Mouse (Mus musculus): Measurements from ENCODE around the gene Fat1. TPM values are rescaled to one million over a fixed set of nuclear protein-coding genes. Genes with fewer than 3 reads are reported as not detected.

Gene Fat1
- total and polyA plus RNA-seq, 2 experiments from 2014 or later, result 10.5 to 89.5 TPM

DNA sequence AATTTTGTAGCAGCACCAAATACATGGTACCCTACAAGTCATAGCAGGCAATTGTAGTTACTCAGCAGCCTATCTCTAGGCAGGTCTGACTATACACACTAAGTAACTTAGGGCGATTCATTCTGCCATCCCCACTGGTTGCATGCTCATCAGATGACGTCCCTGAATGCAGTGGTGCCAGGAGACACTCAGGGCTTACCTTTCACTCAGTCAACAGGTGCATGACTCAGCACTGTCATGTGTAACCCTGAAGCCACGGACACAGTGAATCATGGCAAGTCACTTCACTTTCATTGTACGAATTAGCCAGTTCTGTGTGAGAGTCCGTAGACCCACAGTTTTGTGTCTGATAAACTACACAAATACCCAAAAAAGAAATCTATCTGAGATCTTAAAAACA lies 10.3 kb upstream of the Fat1 start:
- Histone ChIP-seq H3K27me3 (ENCODE audit: insufficient read depth, low read length) (no peaks in the 10 kb centered on the region), H3K4me1 (ENCODE audit: insufficient read depth, low read length) (no peaks in the 10 kb centered on the region), H3K36me3 (ENCODE audit: insufficient read depth, low read length) (no peaks in the 10 kb centered on the region), H3K9me3 (ENCODE audit: low read length) (peaks cover 2% of the 10 kb centered on the region; the same call in 1 of the 2 replicates), H3K27ac (no peak overlapping the region), H3K9ac (replicated peaks; ENCODE audit: low read length) (no peak overlapping the region), H3K4me3 (ENCODE audit: low read length) (no peak overlapping the region), H3K4me2 (ENCODE audit: low read depth, low read length) (no peak overlapping the region)
- TF ChIP-seq CTCF (IDR thresholded peaks at IDR 0.05; ENCODE audit: low read depth), result no peak
- ATAC-seq, result no peak
- 93% methylated on average over 5 of the region's 5 CpGs for WGBS
- no peak for DNase-seq (ENCODE audit: low spot score)

DNA sequence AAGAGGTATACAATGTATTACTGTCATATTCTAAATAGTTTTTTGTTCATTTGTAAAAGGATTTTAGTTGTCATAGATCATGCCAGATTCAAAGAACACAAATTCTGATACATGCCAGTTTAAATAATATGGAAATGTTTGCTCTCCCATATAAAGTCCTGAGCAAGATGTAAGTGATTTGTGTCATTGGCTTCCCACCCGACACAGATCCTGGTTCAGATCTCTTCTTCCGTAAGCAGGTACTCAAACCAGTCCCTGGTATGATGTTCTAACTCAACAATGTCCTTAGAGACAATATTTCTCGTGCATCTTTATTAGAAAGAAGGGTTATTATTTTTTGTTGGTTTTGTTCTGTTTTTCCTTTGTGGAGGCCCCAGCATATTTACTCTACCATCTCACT lies 5.2 kb upstream of the Fat1 start:
- no peak for DNase-seq (ENCODE audit: low spot score)
- no peak for TF ChIP-seq CTCF (IDR thresholded peaks at IDR 0.05; ENCODE audit: low read depth)
- ATAC-seq, result no peak
- Histone ChIP-seq H3K4me1 (ENCODE audit: insufficient read depth, low read length) (no peaks in the 10 kb centered on the region), H3K4me3 (ENCODE audit: low read length) (no peak overlapping the region), H3K9me3 (ENCODE audit: low read length) (peaks cover 2% of the 10 kb centered on the region; the same call in 1 of the 2 replicates), H3K9ac (replicated peaks; ENCODE audit: low read length) (no peak overlapping the region), H3K27me3 (ENCODE audit: insufficient read depth, low read length) (no peaks in the 10 kb centered on the region), H3K36me3 (ENCODE audit: insufficient read depth, low read length) (no peaks in the 10 kb centered on the region), H3K4me2 (ENCODE audit: low read depth, low read length) (no peak overlapping the region), H3K27ac (no peak overlapping the region)
- 88% methylated on average over 3 of the region's 3 CpGs for WGBS

DNA sequence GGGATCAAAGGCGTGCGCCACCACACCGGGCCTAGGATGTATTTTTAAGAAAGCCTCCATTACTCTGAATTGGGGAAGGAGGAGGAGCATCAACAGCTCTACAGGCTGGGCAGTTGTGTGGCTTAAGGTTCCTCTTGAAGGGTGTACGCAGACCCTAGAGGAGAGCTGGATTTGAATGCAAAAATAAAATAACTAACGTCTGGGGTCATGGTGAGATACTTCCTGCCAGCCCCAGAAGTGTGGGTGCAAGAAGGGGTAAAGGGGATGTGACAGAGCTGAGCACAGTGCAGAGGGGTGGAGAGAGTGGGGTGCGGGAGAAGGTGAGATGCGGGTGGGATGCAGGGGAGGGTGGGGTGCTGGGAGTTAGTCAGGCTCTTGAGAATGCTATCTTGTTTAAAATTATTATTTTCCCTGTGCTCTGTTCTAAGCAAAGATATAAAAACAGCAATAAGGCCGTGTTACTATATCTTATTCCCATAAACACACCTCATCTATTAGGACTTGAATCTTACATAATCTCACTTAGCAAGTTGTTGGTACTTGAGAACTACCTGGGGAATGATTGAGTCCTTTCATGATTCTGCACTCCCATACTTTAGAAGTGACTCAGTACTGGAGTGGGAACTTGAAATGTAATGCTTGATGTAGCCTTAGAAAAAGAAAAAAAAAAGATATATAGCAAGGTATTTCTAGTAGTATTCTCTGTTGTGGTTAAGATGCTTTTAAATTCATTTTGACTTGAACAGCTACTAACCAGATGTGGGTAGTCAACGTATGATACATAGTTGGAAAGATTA lies 2.5 kb upstream of the Fat1 start:
- no peaks in the 10 kb centered on the region for H3K27me3 ChIP-seq (ENCODE audit: insufficient read depth, low read length)
- H3K36me3 ChIP-seq (ENCODE audit: insufficient read depth, low read length), result no peaks in the 10 kb centered on the region
- no peak overlapping the region for H3K9ac ChIP-seq (replicated peaks; ENCODE audit: low read length)
- peaks cover 2% of the 10 kb centered on the region; the same call in 1 of the 2 replicates for H3K9me3 ChIP-seq (ENCODE audit: low read length)
- H3K4me2 ChIP-seq (ENCODE audit: low read depth, low read length), result no peak overlapping the region
- ATAC-seq, result no peak
- H3K4me3 ChIP-seq (ENCODE audit: low read length), result no peak overlapping the region
- 93% methylated on average over 9 of the region's 9 CpGs for WGBS
- TF ChIP-seq CTCF (IDR thresholded peaks at IDR 0.05; ENCODE audit: low read depth), result no peak
- no peak overlapping the region for H3K27ac ChIP-seq
- no peaks in the 10 kb centered on the region for H3K4me1 ChIP-seq (ENCODE audit: insufficient read depth, low read length)
- no peak for DNase-seq (ENCODE audit: low spot score)

GRCm38 (mm10) chr8:44933478-44933877 lies 1.8 kb upstream of the Fat1 start:
- H3K27me3 ChIP-seq (ENCODE audit: insufficient read depth, low read length), result no peaks in the 10 kb centered on the region
- TF ChIP-seq CTCF (IDR thresholded peaks at IDR 0.05; ENCODE audit: low read depth), result no peak
- no peak overlapping the region for H3K27ac ChIP-seq
- H3K9me3 ChIP-seq (ENCODE audit: low read length), result peaks cover 2% of the 10 kb centered on the region; the same call in 1 of the 2 replicates
- no peak overlapping the region; the same call in 1 of the 2 replicates for H3K9ac ChIP-seq (replicated peaks; ENCODE audit: low read length)
- DNase-seq (ENCODE audit: low spot score) (peak; percentile 52), ATAC-seq (no peak)
- peak overlapping the region; percentile 83 for H3K4me2 ChIP-seq (ENCODE audit: low read depth, low read length)
- 42% methylated on average over 6 of the region's 6 CpGs for WGBS
- H3K36me3 ChIP-seq (ENCODE audit: insufficient read depth, low read length), result no peaks in the 10 kb centered on the region
- H3K4me3 ChIP-seq (ENCODE audit: low read length), result peak overlapping the region; percentile 84
- H3K4me1 ChIP-seq (ENCODE audit: insufficient read depth, low read length), result no peaks in the 10 kb centered on the region

- peak overlapping the region; percentile 83 for H3K4me2 ChIP-seq (ENCODE audit: low read depth, low read length)
- no peak for TF ChIP-seq CTCF (IDR thresholded peaks at IDR 0.05; ENCODE audit: low read depth)
- H3K27ac ChIP-seq, result peak overlapping the region; percentile 84
- DNase-seq (ENCODE audit: low spot score) (peak; percentile 57), ATAC-seq (no peak)
- H3K9ac ChIP-seq (replicated peaks; ENCODE audit: low read length), result peak overlapping the region; percentile 58
- H3K9me3 ChIP-seq (ENCODE audit: low read length), result no peaks in the 10 kb centered on the region; the same call in 1 of the 2 replicates
- no peaks in the 10 kb centered on the region for H3K36me3 ChIP-seq (ENCODE audit: insufficient read depth, low read length)
- H3K4me1 ChIP-seq (ENCODE audit: insufficient read depth, low read length), result no peaks in the 10 kb centered on the region
- WGBS, result 2% methylated on average over 13 of the region's 13 CpGs
- peak overlapping the region; percentile 84 for H3K4me3 ChIP-seq (ENCODE audit: low read length)
- no peaks in the 10 kb centered on the region for H3K27me3 ChIP-seq (ENCODE audit: insufficient read depth, low read length)
Measured at GRCm38 (mm10) chr8:44934416-44934815, 831 bp upstream of the Fat1 start.

DNA sequence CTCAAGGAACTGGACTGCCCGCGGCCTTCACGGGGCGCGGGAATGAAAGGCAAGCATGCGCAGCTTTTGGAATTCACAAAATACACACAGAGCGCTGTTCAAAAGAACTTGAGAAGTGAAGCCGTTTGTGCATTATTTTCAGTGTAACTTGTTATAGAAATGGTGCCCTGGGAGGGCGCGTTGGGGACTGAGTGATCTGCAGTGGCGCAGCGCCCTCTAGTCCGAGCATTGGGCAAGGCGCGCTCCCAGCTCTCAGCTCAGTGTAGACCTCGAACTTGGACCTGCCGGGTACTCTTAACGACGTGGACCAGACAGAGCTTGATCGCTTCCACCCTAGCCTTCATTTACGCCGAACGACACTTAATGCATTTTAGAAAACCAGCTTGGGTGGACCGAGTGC lies 494 bp downstream of the Fat1 start:
- H3K27ac ChIP-seq, result peak overlapping the region; percentile 84
- H3K4me1 ChIP-seq (ENCODE audit: insufficient read depth, low read length), result no peaks in the 10 kb centered on the region
- peak overlapping the region; percentile 58 for H3K9ac ChIP-seq (replicated peaks; ENCODE audit: low read length)
- ATAC-seq (peak; percentile 73), DNase-seq (ENCODE audit: low spot score) (peak; percentile 95)
- H3K9me3 ChIP-seq (ENCODE audit: low read length), result no peaks in the 10 kb centered on the region
- H3K4me2 ChIP-seq (ENCODE audit: low read depth, low read length), result peak overlapping the region; percentile 83
- under 1% methylated on average over 24 of the region's 24 CpGs for WGBS
- peak; percentile 92 for TF ChIP-seq CTCF (IDR thresholded peaks at IDR 0.05; ENCODE audit: low read depth)
- peak overlapping the region; percentile 84 for H3K4me3 ChIP-seq (ENCODE audit: low read length)
- no peaks in the 10 kb centered on the region for H3K27me3 ChIP-seq (ENCODE audit: insufficient read depth, low read length)
- H3K36me3 ChIP-seq (ENCODE audit: insufficient read depth, low read length), result no peaks in the 10 kb centered on the region

- peak overlapping the region; percentile 58; the same call in 1 of the 2 replicates for H3K9ac ChIP-seq (replicated peaks; ENCODE audit: low read length)
- DNase-seq (ENCODE audit: low spot score) (peak; percentile 68), ATAC-seq (no peak)
- TF ChIP-seq CTCF (IDR thresholded peaks at IDR 0.05; ENCODE audit: low read depth), result no peak
- H3K4me3 ChIP-seq (ENCODE audit: low read length), result peak overlapping the region; percentile 84
- H3K9me3 ChIP-seq (ENCODE audit: low read length), result no peaks in the 10 kb centered on the region
- H3K27ac ChIP-seq, result peak overlapping the region; percentile 79; the same call in 1 of the 2 replicates
- under 1% methylated on average over 16 of the region's 16 CpGs for WGBS
- H3K27me3 ChIP-seq (ENCODE audit: insufficient read depth, low read length), result no peaks in the 10 kb centered on the region
- H3K4me1 ChIP-seq (ENCODE audit: insufficient read depth, low read length), result no peaks in the 10 kb centered on the region
- H3K36me3 ChIP-seq (ENCODE audit: insufficient read depth, low read length), result no peaks in the 10 kb centered on the region
- H3K4me2 ChIP-seq (ENCODE audit: low read depth, low read length), result peak overlapping the region; percentile 83
Measured at GRCm38 (mm10) chr8:44936481-44936961, 1.3 kb downstream of the Fat1 start.
